Mouse (Mus musculus) neural tube, embryonic 15.5 days (tissue): ENCODE data around the gene Sbf2. TPM values are rescaled to one million over a fixed set of nuclear protein-coding genes. Genes with fewer than 3 reads are reported as not detected.

Experiments
- ATAC-seq: fragments of 200-750 bp; cut with Nextera tagmentation; 2 replicates; pipeline ENCODE4 v1.8.0; 2017; ENCODE audit warnings: mild to moderate bottlenecking, moderate TSS enrichment, moderate library complexity; ENCODE audit not compliant: low FRiP score
- H3K27ac ChIP-seq: fragments of 300-500 bp; sonication (generic); replicated peaks from 2 replicates; pipeline ENCODE4 v1.5.1; 2015; ENCODE audit warnings: mild to moderate bottlenecking, inconsistent platforms
- H3K27me3 ChIP-seq: fragments of 300-500 bp; sonication (generic); replicated peaks from 2 replicates; pipeline ENCODE4 v1.6.1; 2015; ENCODE audit warnings: inconsistent platforms
- H3K36me3 ChIP-seq: fragments of 300-500 bp; sonication (generic); 2 replicates; pipeline ENCODE4 v1.6.1; 2015; ENCODE audit warnings: inconsistent platforms
- H3K4me1 ChIP-seq: fragments of 300-500 bp; sonication (generic); 2 replicates; pipeline ENCODE4 v1.6.1; 2015; ENCODE audit warnings: inconsistent platforms
- H3K4me2 ChIP-seq: fragments of 300-500 bp; sonication (generic); 2 replicates; pipeline ENCODE4 v1.6.1; 2015; ENCODE audit warnings: inconsistent platforms, mild to moderate bottlenecking, moderate library complexity
- H3K4me3 ChIP-seq: fragments of 300-500 bp; sonication (generic); replicated peaks from 2 replicates; pipeline ENCODE4 v1.5.1; 2015; ENCODE audit warnings: mild to moderate bottlenecking, inconsistent platforms
- H3K9ac ChIP-seq: fragments of 300-500 bp; sonication (generic); replicated peaks from 2 replicates; pipeline ENCODE4 v1.6.1; 2015; ENCODE audit warnings: mild to moderate bottlenecking, inconsistent platforms
- H3K9me3 ChIP-seq: fragments of 300-500 bp; sonication (generic); replicated peaks from 2 replicates; pipeline ENCODE4 v1.6.1; 2016; ENCODE audit warnings: inconsistent platforms
- WGBS: fragments of 180-500 bp; shearing (Covaris S2); methylation state at CpG from one replicate; pipeline ENCODE4 v1.1.7; 2015; ENCODE audit warnings: mixed read lengths; 5-methylcytosine and 5-hydroxymethylcytosine counted together
- polyA plus RNA-seq: library from polyadenylated mRNA; unstranded; fragments of >200 nt; fragmentation: Nextera tagmentation; extraction: Ambion mirVana; gene quantifications from 2 replicates; pipeline ENCODE4 v1.2.1, GENCODE M21; 2015

Sbf2 gene
- polyA plus RNA-seq, 1 experiment from 2014 or later: 51.3 TPM

GRCm38 (mm10) chr7:110296889-110297603 is 317.7 kb downstream of the Sbf2 start:
- H3K36me3 ChIP-seq: no peaks in the 10 kb centered on the region
- peaks cover 3% of the 10 kb centered on the region; the same call in 1 of the 2 replicates for H3K4me1 ChIP-seq
- no peak overlapping the region for H3K9ac ChIP-seq
- WGBS: 32% methylated on average over 17 of the region's 17 CpGs
- ATAC-seq: no peak
- no peak overlapping the region for H3K4me3 ChIP-seq
- H3K27me3 ChIP-seq: no peaks in the 10 kb centered on the region
- no peaks in the 10 kb centered on the region for H3K9me3 ChIP-seq
- H3K27ac ChIP-seq: peak overlapping the region; percentile 14; the same call in 1 of the 2 replicates
- no peak overlapping the region for H3K4me2 ChIP-seq

DNA sequence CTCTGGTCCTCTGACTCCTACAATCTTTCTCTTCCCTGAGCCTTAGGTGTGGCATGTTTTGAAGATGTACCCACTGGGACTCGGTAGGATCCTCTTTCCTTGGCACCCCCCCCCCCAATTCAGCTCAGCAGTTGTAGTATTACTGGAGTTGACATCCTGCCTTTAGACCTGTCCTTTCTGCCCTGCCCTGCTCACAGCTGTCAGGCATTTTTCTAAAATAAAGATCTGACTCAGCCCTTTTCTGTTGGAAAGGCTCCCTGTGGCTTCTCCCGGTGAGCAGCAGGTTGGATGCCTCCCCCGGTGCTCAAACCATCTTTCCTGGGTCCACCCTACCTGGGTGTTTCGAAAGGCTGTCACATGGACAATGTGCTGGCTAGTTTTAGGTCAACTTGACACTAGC is 325.1 kb downstream of the Sbf2 start:
- H3K9me3 ChIP-seq: no peaks in the 10 kb centered on the region; the same call in 1 of the 2 replicates
- no peak overlapping the region for H3K4me2 ChIP-seq
- no peaks in the 10 kb centered on the region for H3K36me3 ChIP-seq
- no peak overlapping the region for H3K9ac ChIP-seq
- peaks cover 4% of the 10 kb centered on the region for H3K4me1 ChIP-seq
- no peak overlapping the region for H3K4me3 ChIP-seq
- 84% methylated on average over 4 of the region's 4 CpGs for WGBS
- H3K27ac ChIP-seq: no peak overlapping the region
- no peaks in the 10 kb centered on the region for H3K27me3 ChIP-seq
- ATAC-seq: no peak

DNA sequence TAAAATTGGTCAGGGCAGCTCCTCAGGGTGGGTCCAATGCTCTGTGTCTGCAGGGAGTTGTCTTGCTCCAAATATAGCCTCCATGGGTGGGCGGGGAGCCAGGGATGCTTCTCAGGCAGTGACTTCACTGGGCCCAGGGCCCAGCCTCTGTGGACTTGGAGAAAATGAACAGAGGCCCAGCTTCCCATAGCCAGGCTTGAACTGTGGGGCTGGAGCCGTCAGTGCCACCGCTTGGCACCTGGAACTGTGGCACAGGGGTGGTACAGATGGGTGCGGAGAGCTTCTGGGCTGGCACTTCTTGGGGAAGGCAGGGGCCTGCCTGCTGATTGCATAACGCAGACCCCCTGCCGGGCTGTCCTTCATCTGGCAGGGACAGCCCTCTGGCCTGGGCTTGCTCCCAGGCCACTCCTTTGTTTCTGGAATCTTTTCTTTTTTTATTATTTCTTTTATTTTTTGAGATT is 326.0 kb downstream of the Sbf2 start:
- no peak overlapping the region for H3K4me3 ChIP-seq
- no peak for ATAC-seq

GRCm38 (mm10) chr7:110288191-110288604 is 326.5 kb downstream of the Sbf2 start:
- Histone ChIP-seq H3K9ac (no peak overlapping the region), H3K4me3 (no peak overlapping the region), H3K4me2 (no peak overlapping the region), H3K27ac (no peak overlapping the region), H3K36me3 (no peaks in the 10 kb centered on the region), H3K27me3 (no peaks in the 10 kb centered on the region), H3K9me3 (no peaks in the 10 kb centered on the region; the same call in 1 of the 2 replicates), H3K4me1 (peaks cover 4% of the 10 kb centered on the region)
- no peak for ATAC-seq
- 92% methylated on average over 4 of the region's 4 CpGs for WGBS

More for the DNA sequence above, 326.0 kb downstream of the Sbf2 start:
- 53% methylated on average over 6 of the region's 6 CpGs for WGBS
- H3K27me3 ChIP-seq: no peaks in the 10 kb centered on the region
- H3K4me2 ChIP-seq: no peak overlapping the region
- no peaks in the 10 kb centered on the region; the same call in 1 of the 2 replicates for H3K9me3 ChIP-seq
- peaks cover 4% of the 10 kb centered on the region for H3K4me1 ChIP-seq
- H3K27ac ChIP-seq: no peak overlapping the region
- no peaks in the 10 kb centered on the region for H3K36me3 ChIP-seq
- H3K9ac ChIP-seq: no peak overlapping the region

GRCm38 (mm10) chr7:110287476-110288071 is 327.1 kb downstream of the Sbf2 start:
- no peaks in the 10 kb centered on the region; the same call in 1 of the 2 replicates for H3K9me3 ChIP-seq
- H3K4me1 ChIP-seq: peaks cover 4% of the 10 kb centered on the region
- no peak overlapping the region for H3K27ac ChIP-seq
- H3K4me3 ChIP-seq: no peak overlapping the region
- no peak for ATAC-seq
- H3K4me2 ChIP-seq: no peak overlapping the region
- H3K36me3 ChIP-seq: no peaks in the 10 kb centered on the region
- H3K9ac ChIP-seq: no peak overlapping the region
- WGBS: 84% methylated on average over 8 of the region's 8 CpGs
- no peaks in the 10 kb centered on the region for H3K27me3 ChIP-seq

DNA sequence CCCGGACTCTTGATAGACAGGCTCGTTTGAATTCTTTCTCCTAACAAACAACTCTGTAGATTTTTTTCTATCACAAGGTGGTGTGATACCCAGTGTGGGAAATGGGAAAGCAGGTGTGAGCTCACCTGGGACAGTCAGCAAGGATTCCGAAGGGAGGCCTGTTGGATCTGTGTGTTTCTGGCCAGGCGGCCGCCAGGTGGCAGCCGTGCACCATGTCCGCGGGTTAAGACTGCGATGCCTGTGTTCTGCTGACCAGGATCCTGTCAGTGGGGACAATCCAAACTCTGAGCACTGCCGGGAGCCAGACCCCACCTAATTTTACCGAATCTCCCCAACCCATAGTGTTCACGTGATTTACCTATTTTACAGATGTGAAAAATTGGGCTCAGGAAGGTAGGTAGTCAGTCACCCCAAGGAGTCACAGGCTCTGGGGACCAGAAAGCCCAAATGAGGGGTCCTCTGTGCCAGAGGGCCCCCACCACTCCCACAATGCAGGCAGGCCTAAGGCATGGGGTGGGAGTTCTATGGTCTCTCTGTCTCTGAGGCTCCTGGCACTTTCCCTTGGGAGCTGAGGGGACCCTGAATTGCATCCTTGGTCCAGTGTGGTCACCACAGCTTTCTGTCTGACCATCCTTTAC is 327.8 kb downstream of the Sbf2 start:
- WGBS: 8% methylated on average over 12 of the region's 12 CpGs
- H3K9ac ChIP-seq: no peak overlapping the region
- peaks cover 4% of the 10 kb centered on the region for H3K4me1 ChIP-seq
- H3K36me3 ChIP-seq: no peaks in the 10 kb centered on the region
- peak overlapping the region; percentile 22 for H3K4me2 ChIP-seq
- H3K9me3 ChIP-seq: no peaks in the 10 kb centered on the region; the same call in 1 of the 2 replicates
- ATAC-seq: peak; percentile 84
- no peak overlapping the region for H3K4me3 ChIP-seq
- no peak overlapping the region for H3K27ac ChIP-seq
- H3K27me3 ChIP-seq: no peaks in the 10 kb centered on the region

- no peaks in the 10 kb centered on the region for H3K27me3 ChIP-seq
- no peak for ATAC-seq
- H3K9me3 ChIP-seq: no peaks in the 10 kb centered on the region
- 82% methylated on average over 8 of the region's 8 CpGs for WGBS
- peaks cover 4% of the 10 kb centered on the region for H3K4me1 ChIP-seq
- no peak overlapping the region for H3K4me2 ChIP-seq
- H3K36me3 ChIP-seq: no peaks in the 10 kb centered on the region
- no peak overlapping the region for H3K4me3 ChIP-seq
- no peak overlapping the region for H3K9ac ChIP-seq
- no peak overlapping the region for H3K27ac ChIP-seq
Measured at GRCm38 (mm10) chr7:110286198-110286732, 328.5 kb downstream of the Sbf2 start.

DNA sequence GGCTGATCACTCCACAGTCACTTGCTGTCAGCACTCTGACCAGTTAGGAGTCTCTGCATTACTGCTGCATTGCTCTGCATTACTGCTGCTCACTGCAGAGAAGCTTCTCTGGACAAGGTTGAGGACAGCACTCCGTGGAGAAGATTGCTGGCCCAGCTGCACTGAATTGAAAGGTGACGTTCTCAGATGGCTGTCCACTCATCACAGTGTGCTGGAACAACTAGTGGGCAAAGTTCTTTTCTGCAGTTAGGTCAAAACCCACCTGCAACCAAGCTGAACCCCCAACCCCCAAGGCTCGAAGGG is 328.9 kb downstream of the Sbf2 start:
- H3K27me3 ChIP-seq: no peaks in the 10 kb centered on the region
- H3K9me3 ChIP-seq: no peaks in the 10 kb centered on the region
- no peak overlapping the region for H3K4me2 ChIP-seq
- no peak for ATAC-seq
- H3K9ac ChIP-seq: no peak overlapping the region
- no peak overlapping the region for H3K27ac ChIP-seq
- WGBS: 79% methylated on average over 3 of the region's 3 CpGs
- no peak overlapping the region for H3K4me3 ChIP-seq
- H3K4me1 ChIP-seq: peaks cover 4% of the 10 kb centered on the region
- H3K36me3 ChIP-seq: no peaks in the 10 kb centered on the region

GRCm38 (mm10) chr7:110285076-110285848 is 329.5 kb downstream of the Sbf2 start:
- ATAC-seq: no peak
- no peaks in the 10 kb centered on the region for H3K9me3 ChIP-seq
- H3K36me3 ChIP-seq: 0 out of 2 replicates have a peak, but pooled peaks cover 1% of the 10 kb centered on the region
- peaks cover 4% of the 10 kb centered on the region for H3K4me1 ChIP-seq
- H3K4me3 ChIP-seq: no peak overlapping the region
- no peaks in the 10 kb centered on the region for H3K27me3 ChIP-seq
- H3K27ac ChIP-seq: no peak overlapping the region
- 93% methylated on average over 12 of the region's 12 CpGs for WGBS
- H3K4me2 ChIP-seq: no peak overlapping the region
- H3K9ac ChIP-seq: no peak overlapping the region

DNA sequence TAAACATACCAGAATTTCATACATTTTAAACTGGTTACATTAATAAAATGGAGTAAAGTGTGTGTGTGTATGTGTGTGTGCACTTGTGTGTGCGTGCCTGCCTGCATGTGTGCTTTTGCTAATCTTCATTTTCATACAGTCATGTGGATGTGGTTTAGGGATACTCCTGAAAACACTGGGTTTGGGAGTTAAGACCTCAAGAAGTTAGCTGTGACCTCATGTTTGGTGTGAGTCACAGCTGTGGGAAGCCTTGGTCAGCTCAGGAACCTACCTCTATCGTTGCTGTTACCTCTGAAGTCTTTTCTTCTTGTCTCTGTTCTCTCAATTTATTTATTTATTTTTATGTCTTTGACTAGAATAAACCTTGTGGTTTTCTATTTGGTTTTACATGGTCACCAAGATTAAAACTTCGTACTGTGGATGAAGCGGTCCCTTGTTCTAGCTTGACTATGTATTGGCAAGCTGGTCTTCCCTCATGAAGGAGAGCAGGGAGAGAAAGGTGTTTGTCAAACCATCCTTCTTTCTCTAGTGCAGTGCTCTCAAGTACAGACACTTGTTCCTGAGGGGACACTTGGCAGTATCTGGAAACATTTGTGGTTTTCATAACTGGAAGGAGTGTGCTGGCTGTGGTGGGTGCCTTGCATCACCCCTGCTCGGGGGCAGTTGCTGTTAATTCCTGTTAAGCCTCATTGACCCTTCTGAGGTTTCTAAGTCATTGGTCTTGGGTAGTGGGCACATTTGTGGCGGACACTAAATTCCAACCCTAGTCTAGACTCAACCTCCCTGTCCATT is 331.0 kb downstream of the Sbf2 start:
- H3K4me2 ChIP-seq: no peak overlapping the region
- H3K27ac ChIP-seq: no peak overlapping the region
- no peak overlapping the region for H3K4me3 ChIP-seq
- no peaks in the 10 kb centered on the region for H3K9me3 ChIP-seq
- WGBS: 92% methylated on average over 6 of the region's 6 CpGs
- ATAC-seq: no peak
- H3K27me3 ChIP-seq: no peaks in the 10 kb centered on the region
- 0 out of 2 replicates have a peak, but pooled peaks cover 6% of the 10 kb centered on the region for H3K36me3 ChIP-seq
- H3K4me1 ChIP-seq: peaks cover 4% of the 10 kb centered on the region
- H3K9ac ChIP-seq: no peak overlapping the region
